Mouse (Mus musculus) megakaryocyte, embryonic 14.5 days (primary cell): ENCODE results near the gene Pdk4.

ENCODE experiments used
- FLI1 ChIP-seq: IDR thresholded peaks from 2 replicates; pipeline ENCODE4 v1.6.1; 2012; ENCODE audit warnings: low read length, inconsistent platforms, mixed read lengths
- GATA1 ChIP-seq: IDR thresholded peaks from 3 replicates; pipeline ENCODE4 v1.6.1; 2012; ENCODE audit warnings: mixed read lengths, low read length, inconsistent platforms, borderline replicate concordance

GRCm38 (mm10) chr6:5443104-5443863 lies 52.8 kb downstream of the Pdk4 start:
- TF ChIP-seq GATA1 (no peak), FLI1 (no peak)
